Mouse (Mus musculus) kidney, adult 2 months (tissue): ENCODE results near the gene Irak3.

Experiments
- CTCF ChIP-seq: fragments of 200-500 bp; conservative IDR thresholded peaks from 2 replicates; pipeline ENCODE4 v1.5.1; 2011; ENCODE audit warnings: low read depth, mild to moderate bottlenecking, control low read depth, low read length, moderate library complexity, mixed read lengths; ENCODE audit not compliant: insufficient read depth, insufficient read length
- POLR2A ChIP-seq: fragments of 200-500 bp; IDR thresholded peaks from one replicate; pipeline ENCODE4 v1.6.1; 2011; ENCODE audit warnings: low read depth, low read length, control low read depth

- TF ChIP-seq CTCF (no peak), POLR2A (no peak)
Measured at GRCm38 (mm10) chr10:120111691-120112319, 90.1 kb downstream of the Irak3 start.
